Mouse (Mus musculus) spleen, postnatal 14 days (tissue): ENCODE results near the gene Ifih1.

Source experiments
- DNase-seq, 2 experiments: peaks; one replicate each; pipeline ENCODE4 v3.0.0; 2021 to 2022; ENCODE audit warnings: low spot score in 2 of 2

Gene Ifih1

GRCm38 (mm10) chr2:62639869-62640268, 6.2 kb downstream of the Ifih1 start:
- DNase-seq: no peak

GRCm38 (mm10) chr2:62630446-62630845, 15.6 kb downstream of the Ifih1 start:
- no peak for DNase-seq

- DNase-seq: no peak
Measured at GRCm38 (mm10) chr2:62628356-62628755, 17.7 kb downstream of the Ifih1 start.

- no peak for DNase-seq
Measured at GRCm38 (mm10) chr2:62627728-62628127, 18.3 kb downstream of the Ifih1 start.

- no peak for DNase-seq
Measured at GRCm38 (mm10) chr2:62623024-62623441, 23.0 kb downstream of the Ifih1 start.

- DNase-seq: no peak
Measured at GRCm38 (mm10) chr2:62619679-62620078, 26.4 kb downstream of the Ifih1 start.

- DNase-seq: peak in 1 of 2 experiments; percentile 10
Measured at GRCm38 (mm10) chr2:62618934-62619341, 27.1 kb downstream of the Ifih1 start.

DNA sequence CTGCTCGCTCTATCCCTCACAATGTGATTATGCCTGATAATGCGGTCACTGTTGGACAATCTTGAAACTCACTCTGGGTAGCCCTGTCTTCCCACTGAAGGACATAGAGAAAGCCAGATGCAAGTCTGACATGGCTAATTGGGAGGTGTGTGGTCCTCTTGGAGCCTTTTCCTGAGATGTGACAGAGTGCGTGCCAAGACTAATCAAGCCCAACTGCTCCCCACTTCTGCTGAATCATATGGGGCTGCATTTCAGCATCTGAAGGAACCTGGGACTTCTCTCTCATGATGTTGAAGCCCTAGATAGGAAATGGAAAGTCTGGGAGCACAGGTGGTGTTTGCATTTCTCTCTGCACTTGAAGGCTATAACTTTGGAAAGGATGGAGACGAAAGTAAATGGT, 32.9 kb downstream of the Ifih1 start:
- no peak for DNase-seq

DNA sequence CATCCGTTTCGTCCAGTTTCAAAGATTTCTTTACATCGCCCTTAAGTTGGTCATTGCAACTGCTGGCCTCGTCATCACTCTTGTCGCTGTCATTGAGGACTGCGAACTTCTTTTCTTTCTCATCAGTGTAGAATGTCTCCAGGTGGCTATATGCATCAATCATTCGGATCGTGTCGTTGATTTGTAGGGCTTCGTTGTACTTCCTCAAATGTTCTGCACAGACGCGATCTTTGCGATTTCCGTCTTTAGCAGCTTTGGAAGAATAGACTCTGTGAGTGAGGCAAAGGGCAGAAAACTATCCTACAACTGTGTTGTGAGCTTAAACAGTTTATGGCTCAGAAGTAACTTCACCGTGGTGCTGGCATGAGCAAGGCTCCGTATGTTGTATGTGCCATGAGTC, 39.9 kb downstream of the Ifih1 start:
- DNase-seq: no peak

- no peak for DNase-seq
Measured at GRCm38 (mm10) chr2:62603530-62603929, 42.5 kb downstream of the Ifih1 start.

DNA sequence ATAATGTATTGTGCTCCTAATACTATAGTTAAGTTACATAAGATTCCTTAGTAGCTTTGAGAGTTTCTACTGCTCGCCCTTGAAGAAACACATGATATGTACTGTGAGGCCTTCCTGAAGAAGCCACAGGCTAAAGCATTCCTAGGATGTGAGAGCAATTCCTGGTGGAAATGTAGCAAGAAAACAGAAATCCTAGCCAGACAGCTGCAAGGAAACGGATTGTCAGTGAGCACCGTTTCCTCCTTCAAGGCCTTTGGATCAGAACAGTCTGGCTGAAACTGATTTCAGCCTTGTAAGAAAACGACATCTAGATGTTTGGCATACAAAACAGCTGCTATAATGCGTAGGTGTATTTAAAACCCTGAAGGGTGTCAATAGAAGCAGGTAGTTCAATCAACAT, 49.5 kb downstream of the Ifih1 start:
- DNase-seq: no peak

DNA sequence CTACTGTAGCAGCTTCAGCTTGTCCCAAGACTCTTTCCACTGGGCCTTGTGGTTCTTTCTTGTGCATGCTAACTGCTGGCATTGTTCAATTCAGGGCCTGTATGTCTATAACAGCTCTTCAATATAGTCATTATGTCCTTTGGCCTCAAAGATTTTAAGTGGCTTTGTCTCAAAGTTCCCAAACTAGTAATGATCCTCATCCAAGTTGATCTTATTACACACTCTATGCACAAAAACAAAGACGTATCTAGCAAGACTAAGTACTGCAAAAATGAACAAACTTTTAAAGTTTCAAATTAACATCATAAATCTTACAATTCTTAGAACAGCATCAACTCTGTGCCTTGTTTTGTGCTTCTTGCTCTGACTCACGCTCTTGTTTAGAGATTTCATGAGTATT, 51.6 kb downstream of the Ifih1 start:
- DNase-seq: no peak

GRCm38 (mm10) chr2:62591555-62591954, 54.5 kb downstream of the Ifih1 start:
- DNase-seq: no peak

DNA sequence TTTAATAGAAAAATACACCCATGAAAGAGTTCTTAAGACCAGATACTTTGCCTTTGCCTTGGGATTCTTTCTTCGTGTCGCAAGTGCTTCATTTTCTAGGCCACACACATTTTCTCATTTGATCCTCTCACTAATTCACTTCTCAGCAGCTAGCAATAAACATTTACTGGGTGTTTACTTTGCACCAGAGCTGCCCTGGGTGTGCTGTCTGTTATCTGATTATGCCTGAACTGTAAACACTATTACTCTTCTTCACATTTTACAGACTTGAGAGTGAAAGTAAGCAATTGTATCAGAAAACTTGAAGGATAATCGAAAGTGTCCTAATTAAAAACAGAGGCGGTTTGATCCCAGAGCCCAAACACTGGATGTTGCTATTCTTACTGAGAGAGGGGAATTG, 56.7 kb downstream of the Ifih1 start:
- DNase-seq: no peak

DNA sequence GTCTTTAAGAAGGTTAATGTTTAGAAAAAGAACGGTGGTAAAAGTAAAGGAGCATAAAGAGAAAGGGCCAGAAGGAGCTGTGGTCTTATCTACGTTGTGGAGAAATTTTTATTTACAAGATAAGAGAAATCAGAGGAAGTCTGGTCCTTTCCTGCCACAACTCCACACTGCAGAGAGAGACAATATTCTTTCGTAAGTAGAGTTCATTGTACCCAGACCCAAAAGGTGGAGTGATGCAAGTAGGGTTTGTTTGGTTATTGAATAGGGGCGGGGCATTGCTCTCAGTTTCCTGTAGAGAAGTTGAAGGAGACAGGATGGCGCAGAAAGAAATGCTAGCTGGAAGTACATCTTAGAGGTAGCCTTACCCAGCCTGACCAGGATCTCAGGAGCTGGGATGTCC, 60.3 kb downstream of the Ifih1 start:
- no peak for DNase-seq

- DNase-seq: no peak
Measured at GRCm38 (mm10) chr2:62574962-62575361, 71.1 kb downstream of the Ifih1 start.

GRCm38 (mm10) chr2:62574250-62574649, 71.8 kb downstream of the Ifih1 start:
- DNase-seq: no peak

GRCm38 (mm10) chr2:62573753-62574159, 72.3 kb downstream of the Ifih1 start, which contains the start of gene Fap:
Gene Fap, minus strand, starts transcription at chr2:62574075.
- DNase-seq: no peak

DNA sequence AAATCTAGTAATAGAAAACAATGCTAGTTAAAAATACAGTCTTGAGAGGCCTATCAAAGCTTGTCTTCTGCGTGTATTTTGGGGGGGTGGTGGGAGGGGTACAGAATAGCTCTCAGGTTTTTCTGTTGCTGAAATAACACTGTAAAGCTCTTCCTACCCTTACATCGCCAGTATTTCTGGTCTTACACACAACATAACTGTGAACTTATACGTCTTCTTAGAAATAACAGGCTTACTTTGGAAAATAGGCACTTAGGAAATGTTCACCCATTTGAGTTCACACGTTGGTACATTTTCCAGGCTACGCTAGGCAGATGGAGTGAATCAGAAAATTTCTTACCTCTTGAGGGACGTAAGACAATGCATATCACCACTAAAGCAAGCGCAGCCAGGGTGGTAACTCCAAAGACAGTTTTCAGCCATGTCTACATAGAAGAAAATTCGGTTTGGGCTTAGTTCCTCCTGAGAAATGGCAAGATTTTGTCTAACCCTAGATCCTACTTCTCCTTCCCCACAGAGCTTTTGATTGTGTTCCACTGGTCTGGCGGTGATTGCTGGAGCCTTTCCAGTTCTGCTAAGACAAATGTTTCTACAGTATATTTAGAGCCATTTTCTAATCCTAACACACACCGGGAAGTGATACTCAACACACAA, 72.8 kb downstream of the Ifih1 start:
- DNase-seq: no peak

DNA sequence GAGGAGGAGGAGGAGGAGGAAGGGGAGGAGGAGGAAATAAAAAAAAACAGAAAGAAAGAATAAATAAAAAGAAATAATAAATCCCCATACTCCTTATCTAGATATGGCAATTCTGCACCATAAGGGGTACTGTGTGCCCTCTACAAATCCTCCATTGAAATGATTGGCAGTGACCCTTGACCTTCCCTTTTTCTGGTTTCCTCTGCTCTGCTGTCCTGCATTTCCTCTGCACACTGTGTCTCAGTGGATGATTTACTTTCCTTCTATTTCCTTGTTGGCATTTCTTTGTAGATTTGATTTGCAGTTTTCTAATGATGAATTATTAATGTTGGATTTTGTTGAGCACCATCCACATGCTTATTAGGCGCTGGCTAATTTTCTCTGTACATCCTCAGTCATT, 81.4 kb downstream of the Ifih1 start:
- no peak for DNase-seq

- no peak for DNase-seq
Measured at GRCm38 (mm10) chr2:62562661-62563485, 83.2 kb downstream of the Ifih1 start.

DNA sequence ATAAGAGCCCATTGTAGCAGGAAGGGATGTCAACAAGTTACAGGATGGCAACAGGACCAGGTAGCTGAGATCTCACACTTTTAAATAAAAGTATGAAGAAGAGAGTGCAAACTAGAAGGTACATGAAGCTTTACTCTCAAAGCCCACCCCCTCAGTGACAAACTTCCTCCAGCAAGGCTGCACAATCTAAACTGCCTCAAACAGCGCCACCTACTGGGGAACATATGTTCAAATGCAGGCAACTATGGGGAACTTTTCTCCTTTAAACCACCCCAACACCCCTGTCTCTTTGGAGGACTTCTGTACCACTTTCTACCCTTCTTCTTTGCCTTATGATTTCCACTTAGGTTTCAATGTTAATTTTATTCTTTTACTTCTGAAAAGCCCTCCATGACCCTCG, 88.6 kb downstream of the Ifih1 start:
- DNase-seq: no peak

GRCm38 (mm10) chr2:62556349-62556748, 89.7 kb downstream of the Ifih1 start:
- DNase-seq: no peak
